Mouse (Mus musculus) testis, adult 2 months (tissue): ENCODE results near the gene Akr7a5. TPM values are rescaled to one million over a fixed set of nuclear protein-coding genes. Genes with fewer than 3 reads are reported as not detected.

Experiments used
- H3K27ac ChIP-seq: fragments of 200-500 bp; 2 replicates; pipeline ENCODE4 v1.5.1; 2012; ENCODE audit warnings: low read depth, low read length; ENCODE audit not compliant: control insufficient read depth, insufficient read depth
- H3K27me3 ChIP-seq: fragments of 200-500 bp; 2 replicates; pipeline ENCODE4 v1.6.1; 2012; ENCODE audit warnings: mild to moderate bottlenecking, low read length, moderate library complexity; ENCODE audit not compliant: control insufficient read depth, insufficient read depth
- H3K36me3 ChIP-seq: fragments of 200-500 bp; 2 replicates; pipeline ENCODE4 v1.6.1; 2012; ENCODE audit warnings: mild to moderate bottlenecking, low read length; ENCODE audit not compliant: control insufficient read depth, insufficient read depth
- H3K4me1 ChIP-seq: fragments of 200-500 bp; 2 replicates; pipeline ENCODE4 v1.6.1; 2012; ENCODE audit warnings: low read length; ENCODE audit not compliant: control insufficient read depth, insufficient read depth
- H3K4me3 ChIP-seq: fragments of 200-500 bp; 2 replicates; pipeline ENCODE4 v1.5.1; 2012; ENCODE audit warnings: low read depth, mild to moderate bottlenecking, low read length, moderate library complexity, mixed read lengths; ENCODE audit not compliant: control insufficient read depth
- CTCF ChIP-seq: fragments of 200-500 bp; IDR thresholded peaks from 2 replicates; pipeline ENCODE4 v1.5.1; 2012; ENCODE audit warnings: low read depth, mild to moderate bottlenecking, inconsistent platforms, low read length, moderate library complexity; ENCODE audit not compliant: control insufficient read depth, insufficient read depth, insufficient replicate concordance
- POLR2A ChIP-seq: fragments of 200-500 bp; IDR thresholded peaks from 2 replicates; pipeline ENCODE4 v1.6.1; 2012; ENCODE audit warnings: low read depth, mild to moderate bottlenecking, inconsistent platforms, low read length, moderate library complexity; ENCODE audit not compliant: control insufficient read depth
- polyA plus RNA-seq: library from polyadenylated mRNA; depleted of rRNA; stranded (reverse); fragments of >200 nt; gene quantifications from 2 replicates; pipeline ENCODE4 v1.2.3, GENCODE M21; 2012

The Akr7a5 gene
- polyA plus RNA-seq, 1 experiment, result 20.7 TPM

GRCm38 (mm10) chr4:139341556-139342233 is 31.2 kb downstream of the Akr7a5 start:
- H3K27ac ChIP-seq, result peak overlapping the region; percentile 16; the same call in 1 of the 2 replicates
- no peak overlapping the region for H3K4me3 ChIP-seq
- H3K27me3 ChIP-seq, result no peaks in the 10 kb centered on the region
- no peaks in the 10 kb centered on the region for H3K36me3 ChIP-seq
- peaks cover 10% of the 10 kb centered on the region for H3K4me1 ChIP-seq
- TF ChIP-seq CTCF, result no peak
- no peak for TF ChIP-seq POLR2A

DNA sequence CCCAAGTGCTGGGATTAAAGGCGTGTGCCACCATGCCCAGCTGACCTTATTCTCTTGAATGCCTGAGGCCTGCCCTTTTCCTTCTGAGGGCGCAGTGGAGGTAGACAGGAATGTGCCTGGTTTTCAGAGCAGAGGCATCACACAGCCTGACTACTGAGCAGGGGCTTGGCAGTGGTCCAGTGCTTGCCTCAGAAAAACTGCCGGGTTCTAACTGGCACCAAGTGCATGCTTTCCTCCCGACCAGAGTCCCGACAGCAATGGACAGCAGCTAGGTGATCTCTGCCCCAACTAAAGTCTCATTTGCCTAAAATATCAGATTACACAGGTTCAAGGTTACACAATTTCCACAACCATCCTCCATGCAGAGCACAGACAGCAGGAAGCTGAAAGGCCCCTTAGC is 33.2 kb downstream of the Akr7a5 start:
- H3K27me3 ChIP-seq, result no peaks in the 10 kb centered on the region
- TF ChIP-seq POLR2A (no peak), CTCF (no peak)
- H3K4me1 ChIP-seq, result 0 out of 2 replicates have a peak, but pooled peaks cover 3% of the 10 kb centered on the region
- no peaks in the 10 kb centered on the region for H3K36me3 ChIP-seq
- H3K4me3 ChIP-seq, result no peak overlapping the region
- H3K27ac ChIP-seq, result no peak overlapping the region

- H3K36me3 ChIP-seq, result no peaks in the 10 kb centered on the region; the same call in 1 of the 2 replicates
- no peak overlapping the region for H3K27ac ChIP-seq
- H3K4me3 ChIP-seq, result peak overlapping the region; percentile 18
- TF ChIP-seq POLR2A, result no peak
- TF ChIP-seq CTCF, result no peak
- H3K27me3 ChIP-seq, result no peaks in the 10 kb centered on the region
- 0 out of 2 replicates have a peak, but pooled peaks cover 3% of the 10 kb centered on the region for H3K4me1 ChIP-seq
These were observed 35.0 kb downstream of the Akr7a5 start for GRCm38 (mm10) chr4:139345416-139346019.

DNA sequence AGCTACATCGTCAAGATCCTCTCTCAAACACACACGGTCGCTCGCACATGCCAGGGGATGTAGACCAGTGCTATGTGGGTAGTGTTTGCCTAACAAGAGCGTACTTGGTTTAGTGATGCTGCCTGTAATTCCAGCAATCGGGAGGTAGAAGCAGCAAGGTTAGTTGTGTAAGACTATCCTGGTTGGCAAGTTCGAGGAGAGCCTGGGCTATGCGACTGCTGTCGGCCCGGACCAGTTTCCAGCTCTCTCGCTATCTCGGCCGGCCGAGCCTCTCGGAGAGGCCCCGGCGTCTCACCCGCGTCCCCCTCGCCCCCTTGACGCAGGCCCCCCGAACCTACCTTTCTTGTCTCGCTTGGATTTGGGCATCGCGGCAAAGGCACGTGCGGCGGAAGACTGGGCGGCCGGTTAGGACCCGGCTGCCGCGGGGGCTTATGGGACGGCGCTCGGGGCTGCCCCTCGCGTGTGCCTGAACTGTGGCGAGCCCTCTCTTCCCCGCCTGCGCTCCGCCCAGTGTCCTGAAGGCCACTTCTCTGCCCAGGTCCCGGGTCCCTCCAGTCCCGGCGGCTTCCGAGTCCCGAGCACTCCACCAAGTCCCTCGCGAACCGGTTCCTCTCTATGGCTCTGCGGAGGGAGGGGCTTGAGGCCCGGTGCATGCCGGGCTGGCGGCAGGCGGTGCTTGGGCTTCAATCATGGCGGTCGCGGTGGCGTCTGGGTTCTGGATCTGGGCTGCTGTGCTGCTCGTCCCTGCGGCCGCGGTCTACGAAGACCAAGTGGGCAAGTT is 41.6 kb downstream of the Akr7a5 start, which contains the start of the genes Mrto4, Emc1 and Ubr4:
TSS of gene Mrto4 (minus strand) at position 646 of the 781 bp plus-strand sequence.
TSS of gene Emc1 (plus strand) at position 657 of the 781 bp plus-strand sequence.
TSS of gene Ubr4 (plus strand) at position 679 of the 781 bp plus-strand sequence.
- Histone ChIP-seq H3K27ac (peak within 1 kb of the TSS; percentile 100), H3K4me1 (peaks cover 10% of the 10 kb centered on the region), H3K27me3 (no peaks in the 10 kb centered on the region), H3K4me3 (peak within 1 kb of the TSS; percentile 100), H3K36me3 (peaks cover 2% of the 10 kb centered on the region)
- TF ChIP-seq CTCF, result no peak
- peak; percentile 73 for TF ChIP-seq POLR2A

DNA sequence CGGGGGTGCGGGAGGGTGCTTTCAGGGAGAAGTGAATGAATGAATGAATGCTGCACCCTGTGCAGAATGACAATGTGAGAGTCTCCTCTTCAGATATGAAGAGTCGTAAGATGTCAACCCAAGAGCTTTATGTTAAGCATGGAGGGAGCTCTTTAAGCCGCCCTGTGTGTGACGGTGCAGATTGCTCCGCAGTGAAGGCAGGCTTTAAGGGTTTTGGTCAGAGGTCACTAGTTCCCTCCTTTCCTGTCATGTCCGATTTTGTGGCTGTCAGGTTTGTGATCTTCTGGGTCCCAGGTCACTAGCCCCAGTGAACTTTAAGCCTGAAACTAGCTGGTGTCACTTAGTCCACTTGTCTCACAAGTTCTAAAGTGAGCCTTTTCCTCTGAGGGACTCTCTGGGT is 42.3 kb downstream of the Akr7a5 start:
- TF ChIP-seq CTCF (no peak), POLR2A (no peak)
- H3K4me1 ChIP-seq, result peaks cover 10% of the 10 kb centered on the region
- H3K4me3 ChIP-seq, result peak overlapping the region; percentile 100
- H3K36me3 ChIP-seq, result peaks cover 2% of the 10 kb centered on the region
- no peaks in the 10 kb centered on the region for H3K27me3 ChIP-seq
- peak overlapping the region; percentile 100 for H3K27ac ChIP-seq

- TF ChIP-seq CTCF (no peak), POLR2A (no peak)
- peaks cover 6% of the 10 kb centered on the region for H3K36me3 ChIP-seq
These were observed 46.7 kb downstream of the Akr7a5 start for GRCm38 (mm10) chr4:139357211-139357610.

More at GRCm38 (mm10) chr4:139357211-139357610, 46.7 kb downstream of the Akr7a5 start:
- Histone ChIP-seq H3K27me3 (no peaks in the 10 kb centered on the region), H3K27ac (no peak overlapping the region), H3K4me3 (no peak overlapping the region), H3K4me1 (peaks cover 4% of the 10 kb centered on the region)
